Mouse (Mus musculus) heart, embryonic 14.5 days (tissue): ENCODE results near the gene Kmo. TPM values are rescaled to one million over a fixed set of nuclear protein-coding genes. Genes with fewer than 3 reads are reported as not detected.
A peak's percentile ranks its signal among the peaks of the same experiment; 100 is the strongest.

Experiments used
- ATAC-seq: fragments of 200-750 bp; cut with Nextera tagmentation; 2 replicates; pipeline ENCODE4 v1.8.0; 2017; ENCODE audit warnings: low read depth, moderate TSS enrichment; ENCODE audit not compliant: insufficient number of reproducible peaks, insufficient read depth, low FRiP score
- H3K27ac ChIP-seq, 2 experiments: fragments of 200-500 bp in 1 of 2; fragments of 300-500 bp in 1 of 2; sonication (generic) in 1 of 2; replicated peaks in 1 of 2; 2 replicates each; pipeline ENCODE4 v1.5.1; 2012 to 2014; ENCODE audit warnings: low read depth in 2 of 2, low read length in 2 of 2, control low read depth in 1 of 2, mild to moderate bottlenecking in 1 of 2, mixed read lengths in 1 of 2; ENCODE audit not compliant: control insufficient read depth in 1 of 2, insufficient read depth in 1 of 2
- H3K27me3 ChIP-seq: fragments of 300-500 bp; sonication (generic); 2 replicates; pipeline ENCODE4 v1.6.1; 2014; ENCODE audit warnings: mild to moderate bottlenecking, low read length, control low read depth; ENCODE audit not compliant: control insufficient read depth, insufficient read depth
- H3K36me3 ChIP-seq: fragments of 300-500 bp; sonication (generic); 2 replicates; pipeline ENCODE4 v1.6.1; 2014; ENCODE audit warnings: mild to moderate bottlenecking, control low read depth, low read length, mixed read lengths; ENCODE audit not compliant: control insufficient read depth, insufficient read depth
- H3K4me1 ChIP-seq, 2 experiments: fragments of 200-500 bp in 1 of 2; fragments of 300-500 bp in 1 of 2; sonication (generic) in 1 of 2; 2 replicates each; pipeline ENCODE4 v1.6.1; 2012 to 2014; ENCODE audit warnings: low read length in 2 of 2, control low read depth in 1 of 2, mixed read lengths in 1 of 2; ENCODE audit not compliant: control insufficient read depth in 2 of 2, insufficient read depth in 2 of 2
- H3K4me2 ChIP-seq: fragments of 300-500 bp; sonication (generic); 2 replicates; pipeline ENCODE4 v1.6.1; 2014; ENCODE audit warnings: mild to moderate bottlenecking, low read length
- H3K4me3 ChIP-seq, 2 experiments: fragments of 200-500 bp in 1 of 2; fragments of 300-500 bp in 1 of 2; sonication (generic) in 1 of 2; 2 replicates each; pipeline ENCODE4 v1.5.1; 2012 to 2014; ENCODE audit warnings: low read length in 2 of 2, mild to moderate bottlenecking in 2 of 2, control low read depth in 1 of 2, low read depth in 1 of 2, moderate library complexity in 1 of 2; ENCODE audit not compliant: control insufficient read depth in 1 of 2, insufficient read depth in 1 of 2
- H3K9ac ChIP-seq: fragments of 300-500 bp; sonication (generic); 2 replicates; pipeline ENCODE4 v1.6.1; 2014; ENCODE audit warnings: mild to moderate bottlenecking, low read length
- H3K9me3 ChIP-seq: fragments of 300-500 bp; sonication (generic); 2 replicates; pipeline ENCODE4 v1.6.1; 2016; ENCODE audit warnings: low read length, control low read depth; ENCODE audit not compliant: control insufficient read depth
- WGBS: fragments of 180-500 bp; shearing (Covaris S2); extraction: QIAGEN DNeasy Blood & Tissue Kit; methylation state at CpG from one replicate; pipeline ENCODE4 v1.1.7; 2014; 5-methylcytosine and 5-hydroxymethylcytosine counted together
- polyA plus RNA-seq: library from polyadenylated mRNA; unstranded; fragments of >200 nt; fragmentation: Nextera tagmentation; extraction: Ambion mirVana; gene quantifications from 2 replicates; pipeline ENCODE4 v1.2.1, GENCODE M21; 2014

Kmo gene
- polyA plus RNA-seq, 1 experiment from 2014 or later = 0.36 TPM

- Histone ChIP-seq H3K4me1 (0 out of 4 replicates have a peak, but pooled peaks cover 0 to 2% of the 10 kb centered on the region in 2 experiments), H3K27ac (no peak overlapping the region), H3K9ac (no peak overlapping the region), H3K9me3 (no peaks in the 10 kb centered on the region), H3K4me3 (no peak overlapping the region), H3K36me3 (no peaks in the 10 kb centered on the region), H3K4me2 (no peak overlapping the region), H3K27me3 (no peaks in the 10 kb centered on the region)
- WGBS = 59% methylated on average over 6 of the region's 6 CpGs
- no peak for ATAC-seq
Observed at GRCm38 (mm10) chr1:175677459-175677858, 57.3 kb downstream of the Kmo start.

GRCm38 (mm10) chr1:175680995-175681394, 60.8 kb downstream of the Kmo start:
- 52% methylated on average over 6 of the region's 6 CpGs for WGBS
- ATAC-seq = no peak
- no peaks in the 10 kb centered on the region for H3K4me1 ChIP-seq
- H3K27me3 ChIP-seq = no peaks in the 10 kb centered on the region
- peaks cover 10% of the 10 kb centered on the region for H3K36me3 ChIP-seq
- no peaks in the 10 kb centered on the region for H3K9me3 ChIP-seq
- no peak overlapping the region for H3K4me2 ChIP-seq
- no peak overlapping the region for H3K27ac ChIP-seq
- no peak overlapping the region for H3K4me3 ChIP-seq
- H3K9ac ChIP-seq = no peak overlapping the region

GRCm38 (mm10) chr1:175691686-175692245, 71.6 kb downstream of the Kmo start:
- Histone ChIP-seq H3K27ac (peak overlapping the region; percentile 90 to 91), H3K9me3 (no peaks in the 10 kb centered on the region), H3K4me1 (peaks cover 9 to 24% of the 10 kb centered on the region in 2 experiments), H3K36me3 (peaks cover 13% of the 10 kb centered on the region), H3K27me3 (no peaks in the 10 kb centered on the region), H3K9ac (peak overlapping the region; percentile 89), H3K4me3 (peak overlapping the region; percentile 73 to 85), H3K4me2 (peak overlapping the region; percentile 84)
- 2% methylated on average over 22 of the region's 22 CpGs for WGBS
- no peak for ATAC-seq

GRCm38 (mm10) chr1:175692246-175692996, 72.2 kb downstream of the Kmo start, which contains the start of the genes Opn3 and Chml:
Opn3 (minus strand) TSS chr1:175692776.
Chml (minus strand) TSS chr1:175692901.
- peak; percentile 99 for ATAC-seq
- Histone ChIP-seq H3K4me2 (peak within 1 kb of the TSS; percentile 84), H3K27ac (peak within 1 kb of the TSS; percentile 91 to 93), H3K4me1 (peaks cover 9 to 24% of the 10 kb centered on the region in 2 experiments), H3K9ac (peak within 1 kb of the TSS; percentile 89), H3K4me3 (peak within 1 kb of the TSS; percentile 73 to 85), H3K9me3 (no peaks in the 10 kb centered on the region), H3K27me3 (no peaks in the 10 kb centered on the region), H3K36me3 (peaks cover 8% of the 10 kb centered on the region)
- under 1% methylated on average over 48 of the region's 73 CpGs for WGBS

GRCm38 (mm10) chr1:175692997-175693361, 72.8 kb downstream of the Kmo start:
- H3K9me3 ChIP-seq = no peaks in the 10 kb centered on the region
- WGBS = 2% methylated on average over 17 of the region's 17 CpGs
- peak overlapping the region; percentile 73 for H3K4me2 ChIP-seq
- H3K36me3 ChIP-seq = peaks cover 2% of the 10 kb centered on the region
- peaks cover 9 to 24% of the 10 kb centered on the region in 2 experiments for H3K4me1 ChIP-seq
- H3K27me3 ChIP-seq = no peaks in the 10 kb centered on the region
- H3K27ac ChIP-seq = peak overlapping the region; percentile 78 to 93
- H3K4me3 ChIP-seq = peak overlapping the region; percentile 73 to 85
- peak overlapping the region; percentile 67 for H3K9ac ChIP-seq
- ATAC-seq = no peak

GRCm38 (mm10) chr1:175693429-175693960, 73.3 kb downstream of the Kmo start:
- peak overlapping the region; percentile 73 for H3K4me2 ChIP-seq
- H3K4me3 ChIP-seq = peak overlapping the region; percentile 73 to 85; a peak in 3 of 4 replicates
- H3K9ac ChIP-seq = peak overlapping the region; percentile 67
- peaks cover 9 to 24% of the 10 kb centered on the region in 2 experiments for H3K4me1 ChIP-seq
- no peaks in the 10 kb centered on the region for H3K27me3 ChIP-seq
- H3K36me3 ChIP-seq = no peaks in the 10 kb centered on the region
- 24% methylated on average over 12 of the region's 12 CpGs for WGBS
- no peaks in the 10 kb centered on the region for H3K9me3 ChIP-seq
- ATAC-seq = no peak
- peak overlapping the region; percentile 78 to 93 for H3K27ac ChIP-seq

- Histone ChIP-seq H3K9ac (no peak within 1 kb of the TSS), H3K4me1 (peaks cover 7 to 17% of the 10 kb centered on the region in 2 experiments; a peak in 2 of 4 replicates), H3K27me3 (no peaks in the 10 kb centered on the region), H3K4me3 (no peak within 1 kb of the TSS), H3K36me3 (no peaks in the 10 kb centered on the region), H3K9me3 (no peaks in the 10 kb centered on the region), H3K4me2 (no peak within 1 kb of the TSS), H3K27ac (no peak within 1 kb of the TSS)
- WGBS = 79% methylated on average over 1 of the region's 1 CpGs
- ATAC-seq = no peak
Observed at GRCm38 (mm10) chr1:175698293-175698692, 78.1 kb downstream of the Kmo start, which contains the start of gene Wdr64. Wdr64 (plus strand) TSS chr1:175698593.
